37 mouse cellular contexts compared by ENCODE assay signal in the genomic region with DNA sequence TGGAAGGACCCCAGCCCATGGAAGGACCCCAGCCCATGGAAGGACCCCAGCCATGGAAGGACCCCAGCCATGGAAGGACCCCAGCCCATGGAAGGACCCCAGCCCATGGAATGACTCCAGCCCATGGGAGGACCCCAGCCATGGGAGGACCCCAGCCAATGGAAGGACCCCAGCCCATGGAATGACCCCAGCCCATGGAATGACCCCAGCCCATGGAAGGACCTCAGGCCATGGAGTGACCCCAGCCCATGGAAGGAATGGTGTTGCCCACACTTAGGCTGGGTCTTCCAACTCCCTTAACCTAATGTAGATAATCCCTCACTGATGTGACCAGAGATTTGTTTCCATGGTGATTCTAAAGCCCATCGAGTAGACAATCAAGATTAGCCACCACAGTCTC. TPM values are rescaled to one million over a fixed set of nuclear protein-coding genes. Genes with fewer than 3 reads are reported as not detected.
"Had no signal": no experiment of that assay in that cellular context is flagged by ENCODE, and none has a peak within 500 bp of the region (broad histone marks: within the 10 kb centered on the region; RNA-seq: fewer than 3 reads in every experiment).

No protein-coding gene starts in this region.

- H3K36me3 ChIP-seq: heart, embryonic 12.5 days; hindbrain, embryonic 13.5 days; hindbrain, embryonic 15.5 days; kidney, embryonic 15.5 days; limb, embryonic 13.5 days; limb, embryonic 15.5 days had no signal

- H3K9ac ChIP-seq: heart, embryonic 12.5 days; hindbrain, embryonic 13.5 days; hindbrain, embryonic 15.5 days; kidney, embryonic 15.5 days; limb, embryonic 13.5 days; limb, embryonic 15.5 days had no signal

- H3K27ac ChIP-seq: heart, adult 2 months; hindbrain, embryonic 13.5 days; hindbrain, embryonic 15.5 days; hindbrain, postnatal 0 days; kidney, embryonic 15.5 days; kidney, postnatal 0 days; limb, embryonic 13.5 days; limb, embryonic 15.5 days had no signal

- ATAC-seq: hindbrain, postnatal 0 days; intestine, embryonic 16.5 days had no signal

- H3K4me2 ChIP-seq: heart, embryonic 12.5 days; hindbrain, embryonic 13.5 days; hindbrain, embryonic 15.5 days; kidney, embryonic 15.5 days; limb, embryonic 13.5 days; limb, embryonic 15.5 days had no signal

- H3K4me3 ChIP-seq: heart, adult 2 months; heart, embryonic 12.5 days; hindbrain, embryonic 13.5 days; hindbrain, embryonic 15.5 days; kidney, embryonic 15.5 days; limb, embryonic 13.5 days; limb, embryonic 15.5 days had no signal

- DNase-seq: gastrocnemius, postnatal 14 days; gastrocnemius, postnatal 36 days; heart, adult 2 months; heart, postnatal 10 days; kidney, adult 11 months; kidney, adult 2 months; kidney, adult 9 months; kidney, postnatal 14 days; kidney, postnatal 36 days; layer of hippocampus, adult 9-11 months; layer of hippocampus, postnatal 36 days; left cerebral cortex, postnatal 4 days had no signal

- H3K27me3 ChIP-seq: hindbrain, embryonic 15.5 days had no signal

- H3K9me3 ChIP-seq: heart, embryonic 12.5 days; hindbrain, embryonic 13.5 days; hindbrain, embryonic 15.5 days; kidney, embryonic 15.5 days; limb, embryonic 13.5 days; limb, embryonic 15.5 days had no signal

RNA-seq across cellular contexts. Expression of gene 4931429L15Rik, which starts 11.5 kb away (rescaled TPM):
- total RNA-seq: gastrocnemius, adult 18-20 months; gastrocnemius, adult 8-10 months; gastrocnemius, postnatal 14 days; gastrocnemius, postnatal 36 days; heart, adult 2 months; heart, postnatal 10 days; heart, postnatal 25 days; hematopoietic stem cell, adult 5-6 weeks; hindbrain, postnatal 0 days; layer of hippocampus, adult 18-20 months; layer of hippocampus, postnatal 14 days; layer of hippocampus, postnatal 36 days; left cerebral cortex, adult 18-20 months; left cerebral cortex, adult 8-10 months; left cerebral cortex, postnatal 10 days; left cerebral cortex, postnatal 25 days; left cerebral cortex, postnatal 4 days; liver, adult 2 months had no signal
- polyA plus RNA-seq: gonadal fat pad, adult 2 months; heart, embryonic 12.5 days; heart, embryonic 14.5 days; heart, embryonic 16.5 days; hindbrain, embryonic 13.5 days; hindbrain, postnatal 0 days; intestine, embryonic 14.5 days; kidney, adult 2 months; kidney, embryonic 15.5 days; kidney, postnatal 0 days; large intestine, adult 2 months; limb, embryonic 13.5 days; limb, embryonic 15.5 days; liver, adult 2 months had no signal
